Mouse (Mus musculus) intestine, embryonic 16.5 days (tissue): ENCODE results near the gene BC107364. TPM values are rescaled to one million over a fixed set of nuclear protein-coding genes. Genes with fewer than 3 reads are reported as not detected.
A peak's percentile ranks its signal among the peaks of the same experiment; 100 is the strongest.
"Not testable (repeated sequence)": the region's sequence is repeated elsewhere in the genome, so short reads cannot be mapped to it uniquely, and the experiment has no call there.

ENCODE experiments used
- ATAC-seq: fragments of 200-750 bp; cut with Nextera tagmentation; 2 replicates; pipeline ENCODE4 v1.8.0; 2017; ENCODE audit warnings: moderate TSS enrichment, moderate library complexity
- H3K27ac ChIP-seq: fragments of 300-500 bp; sonication (generic); 2 replicates; pipeline ENCODE4 v1.5.1; 2014; ENCODE audit warnings: mild to moderate bottlenecking, low read length
- H3K27me3 ChIP-seq: fragments of 300-500 bp; sonication (generic); replicated peaks from 2 replicates; pipeline ENCODE4 v1.6.1; 2014; ENCODE audit warnings: low read length, control low read depth, mixed read lengths; ENCODE audit not compliant: control insufficient read depth, insufficient read depth
- H3K36me3 ChIP-seq: fragments of 300-500 bp; sonication (generic); 2 replicates; pipeline ENCODE4 v1.6.1; 2014; ENCODE audit warnings: low read length, control low read depth; ENCODE audit not compliant: control insufficient read depth, insufficient read depth
- H3K4me1 ChIP-seq: fragments of 300-500 bp; sonication (generic); 2 replicates; pipeline ENCODE4 v1.6.1; 2014; ENCODE audit warnings: low read length, control low read depth, mixed read lengths; ENCODE audit not compliant: control insufficient read depth, insufficient read depth
- H3K4me2 ChIP-seq: fragments of 300-500 bp; sonication (generic); 2 replicates; pipeline ENCODE4 v1.6.1; 2014; ENCODE audit warnings: low read depth, low read length, control low read depth
- H3K4me3 ChIP-seq: fragments of 300-500 bp; sonication (generic); 2 replicates; pipeline ENCODE4 v1.5.1; 2014; ENCODE audit warnings: mild to moderate bottlenecking, low read length
- H3K9ac ChIP-seq: fragments of 300-500 bp; sonication (generic); 2 replicates; pipeline ENCODE4 v1.6.1; 2014; ENCODE audit warnings: low read depth, low read length
- H3K9me3 ChIP-seq: fragments of 300-500 bp; sonication (generic); 2 replicates; pipeline ENCODE4 v1.6.1; 2016; ENCODE audit warnings: low read length, control low read depth; ENCODE audit not compliant: control insufficient read depth
- WGBS: fragments of 180-500 bp; shearing (Covaris S2); extraction: QIAGEN DNeasy Blood & Tissue Kit; methylation state at CpG from one replicate; pipeline ENCODE4 v1.1.7; 2014; 5-methylcytosine and 5-hydroxymethylcytosine counted together
- polyA plus RNA-seq: library from polyadenylated mRNA; unstranded; fragments of >200 nt; fragmentation: Nextera tagmentation; extraction: Ambion mirVana; gene quantifications from 2 replicates; pipeline ENCODE4 v1.2.1, GENCODE M21; 2015

Gene BC107364
- polyA plus RNA-seq, 1 experiment from 2014 or later: 0.12 TPM

- peak overlapping the region; percentile 41 for H3K4me2 ChIP-seq
- H3K27ac ChIP-seq: no peak overlapping the region
- H3K36me3 ChIP-seq: no peaks in the 10 kb centered on the region
- 2% methylated on average over 13 of the region's 13 CpGs for WGBS
- ATAC-seq: 0 out of 2 replicates have a peak, but pooled peaks have one; percentile 14
- peak overlapping the region; percentile 48 for H3K4me3 ChIP-seq
- no peaks in the 10 kb centered on the region for H3K9me3 ChIP-seq
- peak overlapping the region; percentile 38; the same call in 1 of the 2 replicates for H3K9ac ChIP-seq
- peaks cover 9% of the 10 kb centered on the region; the same call in 1 of the 2 replicates for H3K4me1 ChIP-seq
- peaks cover 70% of the 10 kb centered on the region for H3K27me3 ChIP-seq
These were observed 50.7 kb downstream of the BC107364 start for GRCm38 (mm10) chr3:96401474-96401831.

GRCm38 (mm10) chr3:96398911-96399310 lies 53.2 kb downstream of the BC107364 start:
- no peak overlapping the region for H3K27ac ChIP-seq
- no peaks in the 10 kb centered on the region for H3K36me3 ChIP-seq
- H3K4me2 ChIP-seq: no peak overlapping the region
- no peak overlapping the region for H3K4me3 ChIP-seq
- no peak overlapping the region for H3K9ac ChIP-seq
- H3K27me3 ChIP-seq: peaks cover 59% of the 10 kb centered on the region
- no peak for ATAC-seq
- no peaks in the 10 kb centered on the region for H3K9me3 ChIP-seq
- 0 out of 2 replicates have a peak, but pooled peaks cover 3% of the 10 kb centered on the region for H3K4me1 ChIP-seq
- WGBS: 7% methylated on average over 5 of the region's 5 CpGs

- no peak for ATAC-seq
- 0 out of 2 replicates have a peak, but pooled peaks cover 3% of the 10 kb centered on the region for H3K4me1 ChIP-seq
- H3K9ac ChIP-seq: no peak overlapping the region
- no peaks in the 10 kb centered on the region for H3K36me3 ChIP-seq
- H3K4me3 ChIP-seq: no peak overlapping the region
- no peaks in the 10 kb centered on the region for H3K9me3 ChIP-seq
- peaks cover 41% of the 10 kb centered on the region for H3K27me3 ChIP-seq
- no peak overlapping the region for H3K4me2 ChIP-seq
- H3K27ac ChIP-seq: no peak overlapping the region
- WGBS: 92% methylated on average over 7 of the region's 7 CpGs
These were observed 55.2 kb downstream of the BC107364 start for GRCm38 (mm10) chr3:96396857-96397256.

- H3K27me3 ChIP-seq: peaks cover 13% of the 10 kb centered on the region
- not testable (repeated sequence) for H3K4me2 ChIP-seq, H3K27ac ChIP-seq, H3K36me3 ChIP-seq, H3K4me1 ChIP-seq, H3K9ac ChIP-seq, H3K9me3 ChIP-seq, H3K4me3 ChIP-seq, ATAC-seq
- no CpG with 5 or more reads among the region's 18 CpGs for whole genome bisulfite sequencing
These were observed 64.9 kb downstream of the BC107364 start for GRCm38 (mm10) chr3:96387202-96387601.

Other genes starting within 250 kb of the BC107364 start
- 65.2 and 66.2 TPM in 2 replicates for gene Bola1, start 232.6 kb downstream of the BC107364 start, polyA plus RNA-seq
- gene Hist2h2ab, start 232.4 kb downstream of the BC107364 start, polyA plus RNA-seq: 0.70 TPM in 1 of 2 replicates, not detected in the other
- gene Hist2h2ac, start 231.4 kb downstream of the BC107364 start, polyA plus RNA-seq: 2.8 and 4.7 TPM in 2 replicates
- gene Hist2h2be, start 231.2 kb downstream of the BC107364 start, polyA plus RNA-seq: 6.7 and 7.3 TPM in 2 replicates
- gene Hist2h3c2, start 213.2 kb downstream of the BC107364 start, polyA plus RNA-seq: 2.9 and 3.7 TPM in 2 replicates
- 37.3 and 43.2 TPM in 2 replicates for gene Hist2h2aa2, start 212.0 kb downstream of the BC107364 start, polyA plus RNA-seq
- 13.7 and 14.1 TPM in 2 replicates for gene Hist2h2aa1, start 206.8 kb downstream of the BC107364 start, polyA plus RNA-seq
- 1.3 and 1.8 TPM in 2 replicates for gene Hist2h3c1, start 205.6 kb downstream of the BC107364 start, polyA plus RNA-seq
- gene Hist2h4, start 189.0 kb downstream of the BC107364 start, polyA plus RNA-seq: 5.3 and 5.8 TPM in 2 replicates
- 21.2 and 30.8 TPM in 2 replicates for gene Hist2h3b, start 183.7 kb downstream of the BC107364 start, polyA plus RNA-seq
- 5.3 and 6.2 TPM in 2 replicates for gene Hist2h2bb, start 182.6 kb downstream of the BC107364 start, polyA plus RNA-seq
- gene Fcgr1, start 158.3 kb downstream of the BC107364 start, polyA plus RNA-seq: 3.6 and 3.7 TPM in 2 replicates
- gene Hfe2, start 72.9 kb upstream of the BC107364 start, polyA plus RNA-seq: 0.15 and 0.37 TPM in 2 replicates
- gene Txnip, start 105.7 kb upstream of the BC107364 start, polyA plus RNA-seq: 146 and 152 TPM in 2 replicates
- 0.45 and 0.97 TPM in 2 replicates for gene Gm16253, start 124.7 kb upstream of the BC107364 start, polyA plus RNA-seq
- gene Polr3gl, start 141.9 kb upstream of the BC107364 start, polyA plus RNA-seq: 23.1 and 24.4 TPM in 2 replicates
- 2.0 and 2.1 TPM in 2 replicates for gene Ankrd34a, start 144.3 kb upstream of the BC107364 start, polyA plus RNA-seq
- 4.8 TPM in 2 replicates for gene Lix1l, start 148.8 kb upstream of the BC107364 start, polyA plus RNA-seq
- gene Rbm8a, start 177.6 kb upstream of the BC107364 start, polyA plus RNA-seq: 100 and 103 TPM in 2 replicates
- 43.7 and 44.4 TPM in 2 replicates for gene Pex11b, start 183.1 kb upstream of the BC107364 start, polyA plus RNA-seq
- gene Gm42957, start 183.2 kb upstream of the BC107364 start, polyA plus RNA-seq: 0.11 TPM in 1 of 2 replicates, not detected in the other
- 0.48 and 0.49 TPM in 2 replicates for gene Itga10, start 193.3 kb upstream of the BC107364 start, polyA plus RNA-seq
- gene Ankrd35, start 217.8 kb upstream of the BC107364 start, polyA plus RNA-seq: 0.28 and 0.39 TPM in 2 replicates
- gene Pias3, start 244.1 kb upstream of the BC107364 start, polyA plus RNA-seq: 35.7 and 36.6 TPM in 2 replicates